Comparison of ENCODE assay signal across 14 mouse cellular contexts in genomic region chr15:87994546-87994945, GRCm38 (mm10).
A peak's percentile ranks its signal among the peaks of the same experiment; 100 is the strongest.
DNase-seq lines count a peak whose midpoint lies in the region; ATAC-seq and TF ChIP-seq lines count a peak whose summit lies in the region.
"Had no signal": no experiment of that assay in that cellular context is flagged by ENCODE, and none has a peak within 500 bp of the region (broad histone marks: within the 10 kb centered on the region; RNA-seq: fewer than 3 reads in every experiment).

No protein-coding gene starts in this region.

- DNase-seq in forebrain, postnatal 0 days = peak; percentile 16
- peak; percentile 47 to 50 for DNase-seq in right cerebral cortex, postnatal 10 days (ENCODE audit: low spot score in 2 of 2)
- DNase-seq in right cerebral cortex, postnatal 14 days = no peak
- DNase-seq in embryo, embryonic 11 days = peak; percentile 19
- DNase-seq in spleen, postnatal 10 days (ENCODE audit: low spot score in 2 of 2) = no peak
- no peak for DNase-seq in heart, embryonic 10.5 days (ENCODE audit: low spot score)
- DNase-seq: gastrocnemius, postnatal 10 days; kidney, postnatal 10 days; lung, embryonic 14.5 days; thymus, adult 18-20 months had no signal

- no peak overlapping the region for H3K4me3 ChIP-seq in forebrain, postnatal 0 days (ENCODE audit: low read depth, low read length)
- no peak overlapping the region for H3K4me3 ChIP-seq in forebrain, embryonic 16.5 days (replicated peaks; ENCODE audit: low read length)
- no peak overlapping the region for H3K4me3 ChIP-seq in heart, embryonic 10.5 days
- H3K4me3 ChIP-seq: left cerebral cortex, adult 2 months; limb, embryonic 15.5 days had no signal

- H3K27me3 ChIP-seq in forebrain, postnatal 0 days (ENCODE audit: insufficient read depth, low read length) = no peaks in the 10 kb centered on the region; the same call in 1 of the 2 replicates
- H3K27me3 ChIP-seq in forebrain, embryonic 16.5 days (replicated peaks; ENCODE audit: control insufficient read depth, insufficient read depth, low read length) = no peaks in the 10 kb centered on the region
- peaks cover 45% of the 10 kb centered on the region for H3K27me3 ChIP-seq in heart, embryonic 10.5 days (ENCODE audit: insufficient read depth, poor library complexity, severe bottlenecking)

- H3K9ac ChIP-seq in forebrain, postnatal 0 days = no peak overlapping the region
- no peak overlapping the region for H3K9ac ChIP-seq in forebrain, embryonic 16.5 days (replicated peaks; ENCODE audit: low read depth, low read length)
- H3K9ac ChIP-seq: limb, embryonic 15.5 days; lung, embryonic 14.5 days had no signal

- no peaks in the 10 kb centered on the region for H3K4me1 ChIP-seq in forebrain, postnatal 0 days (ENCODE audit: insufficient read depth)
- H3K4me1 ChIP-seq in forebrain, embryonic 16.5 days (replicated peaks; ENCODE audit: control insufficient read depth, insufficient read depth, low read length) = 0 out of 2 replicates have a peak, but pooled peaks cover 2% of the 10 kb centered on the region
- no peaks in the 10 kb centered on the region for H3K4me1 ChIP-seq in heart, embryonic 10.5 days
- H3K4me1 ChIP-seq: limb, embryonic 15.5 days had no signal

- H3K36me3 ChIP-seq in forebrain, postnatal 0 days (ENCODE audit: insufficient read depth) = no peaks in the 10 kb centered on the region
- H3K36me3 ChIP-seq in forebrain, embryonic 16.5 days (ENCODE audit: control insufficient read depth, insufficient read depth) = no peaks in the 10 kb centered on the region
- no peaks in the 10 kb centered on the region for H3K36me3 ChIP-seq in heart, embryonic 10.5 days
- H3K36me3 ChIP-seq: limb, embryonic 15.5 days had no signal

- no peaks in the 10 kb centered on the region for H3K9me3 ChIP-seq in forebrain, postnatal 0 days (ENCODE audit: low read length)
- H3K9me3 ChIP-seq in forebrain, embryonic 16.5 days (ENCODE audit: control insufficient read depth, low read length) = no peaks in the 10 kb centered on the region
- H3K9me3 ChIP-seq in heart, embryonic 10.5 days = no peaks in the 10 kb centered on the region
- H3K9me3 ChIP-seq: limb, embryonic 15.5 days had no signal

- no peak for ATAC-seq in forebrain, postnatal 0 days
- no peak for ATAC-seq in forebrain, embryonic 16.5 days
- ATAC-seq: inflammation-experienced regulatory T-cells, adult 6 months had no signal

- no peak overlapping the region for H3K27ac ChIP-seq in forebrain, postnatal 0 days (ENCODE audit: low read depth, low read length)
- H3K27ac ChIP-seq in forebrain, embryonic 16.5 days (ENCODE audit: low read length) = no peak overlapping the region
- no peak overlapping the region for H3K27ac ChIP-seq in heart, embryonic 10.5 days
- H3K27ac ChIP-seq: left cerebral cortex, adult 2 months; limb, embryonic 15.5 days had no signal

- no peak for TF ChIP-seq CTCF in forebrain, postnatal 0 days (IDR thresholded peaks at IDR 0.05; ENCODE audit: low read depth)

- WGBS in forebrain, postnatal 0 days = 24% methylated on average over 8 of the region's 8 CpGs
- 24% methylated on average over 8 of the region's 8 CpGs for WGBS in forebrain, embryonic 16.5 days
- 66% methylated on average over 8 of the region's 8 CpGs for WGBS in heart, embryonic 10.5 days

- H3K4me2 ChIP-seq in forebrain, postnatal 0 days (ENCODE audit: low read depth) = no peak overlapping the region
- H3K4me2 ChIP-seq in forebrain, embryonic 16.5 days (ENCODE audit: low read length) = no peak overlapping the region
- H3K4me2 ChIP-seq: limb, embryonic 15.5 days; lung, embryonic 14.5 days had no signal

Comparison
In these comparisons a context has a peak if more than half of its experiments do, and no peak if none do; other contexts are left out.
1. DNase-seq: peak in forebrain, postnatal 0 days (single experiment), right cerebral cortex, postnatal 10 days (2 of 2) and embryo, embryonic 11 days (single experiment); none in right cerebral cortex, postnatal 14 days (single experiment), spleen, postnatal 10 days (0 of 2) and heart, embryonic 10.5 days (single experiment).